Mouse (Mus musculus) kidney, postnatal 36 days (tissue): ENCODE data around the gene Ldb1.

Source experiments
- DNase-seq, 2 experiments: peaks; one replicate each; pipeline ENCODE4 v3.0.0; 2021 to 2022; ENCODE audit warnings: mixed read lengths in 2 of 2

Ldb1 gene

DNA sequence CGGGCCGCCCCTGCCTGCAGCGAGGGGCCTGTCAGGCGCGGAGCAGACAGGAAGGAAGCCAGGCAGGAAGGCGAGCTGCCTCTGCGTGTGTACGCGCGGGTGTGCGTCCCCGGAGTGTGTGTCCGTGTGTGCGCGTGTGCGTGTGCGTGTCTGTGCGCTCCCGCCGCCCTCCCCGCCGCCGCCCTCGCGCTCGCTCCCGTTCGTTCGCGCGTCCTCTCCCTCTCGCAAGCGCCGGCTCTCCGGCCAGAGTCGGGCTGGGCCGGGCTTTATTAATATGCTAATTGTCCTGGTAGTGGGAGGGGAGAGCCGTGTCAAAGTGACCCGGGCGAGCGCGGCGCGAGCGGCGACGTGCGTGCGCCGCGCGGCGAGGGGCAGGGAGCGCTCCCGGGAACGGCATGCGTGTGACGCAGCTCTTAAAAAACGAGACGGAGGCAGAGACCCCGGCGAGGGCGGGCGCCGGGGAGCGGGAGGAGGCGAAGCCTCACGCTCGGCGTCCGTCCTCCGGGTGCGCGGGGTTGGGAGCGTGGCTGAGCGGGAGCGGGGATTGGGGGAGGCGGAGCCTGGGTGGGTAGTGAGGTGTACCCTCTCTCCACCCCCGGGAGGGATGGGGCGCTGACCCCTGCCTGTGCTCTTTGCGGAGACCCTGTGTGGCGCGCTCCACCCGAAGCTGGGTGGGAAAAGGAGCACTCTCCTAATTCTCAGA lies at the start of gene Ldb1:
Gene Ldb1, minus strand, starts transcription at position 222 of the 703 bp plus-strand sequence.
- DNase-seq: peak; percentile 91

DNA sequence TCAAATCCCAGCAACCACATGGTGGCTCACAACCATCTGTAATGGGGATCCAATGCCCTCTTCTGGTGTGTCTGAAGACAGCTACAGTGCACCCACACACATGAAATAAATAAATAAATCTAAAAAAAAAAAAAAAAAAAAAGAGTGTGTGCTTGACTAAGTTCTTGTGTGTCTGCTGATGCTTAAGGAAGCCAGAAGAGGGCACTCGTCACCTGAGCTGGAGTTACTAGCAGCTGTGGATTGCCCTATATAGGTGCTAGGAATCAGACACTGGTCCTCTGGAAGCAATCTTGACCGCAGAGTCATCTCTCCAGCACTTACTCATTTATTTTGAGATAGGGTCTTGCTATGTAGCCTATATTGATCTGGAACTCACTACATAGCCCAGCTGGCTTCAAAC lies 49.1 kb upstream of the Ldb1 start:
- no peak for DNase-seq

DNA sequence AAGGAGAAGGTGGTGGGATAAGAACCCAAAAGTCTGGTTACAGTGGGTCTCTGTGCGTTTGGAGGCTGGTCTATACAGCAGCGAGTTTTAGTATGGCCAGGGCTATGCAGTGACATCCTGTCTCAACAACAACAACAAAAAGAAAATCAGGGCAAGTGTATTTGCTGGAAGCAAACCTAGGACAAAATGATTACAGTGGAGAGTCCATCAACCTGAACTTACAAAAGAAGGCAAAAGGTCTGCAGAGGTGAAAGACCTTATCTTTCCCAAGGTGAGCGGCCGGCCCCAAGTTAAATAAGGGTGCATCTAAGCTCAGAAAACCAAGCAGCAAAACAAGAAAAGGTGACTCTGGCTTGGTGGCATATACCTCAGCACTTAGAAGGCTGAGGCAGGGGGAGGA lies 46.6 kb upstream of the Ldb1 start:
- no peak for DNase-seq

DNA sequence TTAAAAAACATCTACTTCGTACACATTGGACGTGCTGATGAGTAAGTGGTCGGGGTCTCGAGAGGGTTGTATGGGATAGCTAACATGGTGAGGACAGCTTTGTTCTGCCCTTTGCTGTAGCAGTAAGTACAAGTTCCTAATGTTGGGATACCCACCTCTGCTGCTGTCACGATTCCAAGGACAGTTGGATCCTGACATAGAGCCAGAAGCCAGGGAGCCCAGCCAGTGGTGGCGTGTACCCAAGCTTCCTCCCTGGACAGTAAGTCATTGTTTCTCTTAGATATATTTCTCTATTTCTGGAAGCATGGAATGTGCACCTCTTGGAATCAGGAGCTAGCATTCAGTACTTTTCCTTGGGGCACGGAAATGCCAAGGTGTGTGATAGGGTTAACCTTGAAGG lies 42.9 kb upstream of the Ldb1 start:
- peak in 1 of 2 experiments; percentile 16 for DNase-seq

DNA sequence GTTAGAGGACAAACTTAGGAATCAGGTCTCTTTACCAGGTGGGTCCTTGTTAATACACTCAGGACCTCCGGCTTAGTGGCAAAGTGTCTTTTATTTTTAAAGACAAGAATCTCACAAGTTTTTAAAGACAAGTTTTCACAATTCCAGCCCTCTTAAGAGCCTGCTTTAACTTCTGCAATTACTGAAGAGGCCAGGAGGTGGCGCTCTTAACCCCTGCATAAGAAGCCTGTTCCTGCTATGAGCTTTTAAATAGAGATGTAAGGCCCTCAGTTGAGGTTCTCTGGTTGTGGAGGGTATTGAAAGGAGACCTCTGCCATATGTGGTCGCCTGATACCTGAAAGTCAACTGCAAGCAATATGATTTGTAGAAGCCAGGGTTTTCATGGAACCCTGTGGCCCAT lies 41.3 kb upstream of the Ldb1 start:
- peak; percentile 38 to 77 for DNase-seq

DNA sequence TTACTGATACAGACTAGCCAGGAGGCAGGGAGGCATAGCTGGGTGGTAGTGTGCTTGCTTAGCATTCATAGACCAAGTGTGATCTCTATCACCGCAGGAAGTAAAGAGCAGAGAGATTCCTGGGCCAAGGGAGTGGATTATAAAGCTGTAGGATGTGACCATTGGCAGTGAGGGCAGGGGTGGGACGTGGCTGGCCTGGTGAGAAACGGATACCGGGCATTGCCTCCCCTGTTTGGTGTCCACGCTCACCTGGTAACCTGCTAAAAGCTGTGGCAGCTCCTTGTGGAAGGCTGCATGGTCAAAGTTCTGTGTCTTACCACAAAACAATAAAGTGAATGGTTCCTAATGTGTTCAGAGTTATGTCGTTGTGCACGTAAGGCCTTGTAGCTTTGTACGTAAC lies 40.2 kb upstream of the Ldb1 start:
- no peak for DNase-seq

DNA sequence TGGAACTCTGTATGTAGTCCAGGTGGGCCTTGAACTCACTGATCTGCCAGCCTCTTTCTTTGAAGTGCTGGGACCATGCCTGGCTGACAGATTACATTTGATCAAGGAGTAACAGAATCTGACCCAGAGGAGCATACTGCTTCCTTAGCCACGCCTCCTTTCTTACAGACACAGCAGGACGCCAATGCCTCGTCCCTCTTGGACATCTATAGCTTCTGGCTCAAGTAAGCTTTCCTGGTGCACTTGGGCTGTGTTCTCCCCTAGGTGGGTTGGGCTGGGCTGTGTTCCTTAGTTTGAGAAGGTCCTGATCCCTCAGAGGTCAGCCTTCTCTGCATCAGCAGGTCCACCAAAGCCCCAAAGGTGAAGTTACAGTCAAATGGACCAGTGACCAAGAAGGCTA lies 33.5 kb upstream of the Ldb1 start:
- no peak for DNase-seq

DNA sequence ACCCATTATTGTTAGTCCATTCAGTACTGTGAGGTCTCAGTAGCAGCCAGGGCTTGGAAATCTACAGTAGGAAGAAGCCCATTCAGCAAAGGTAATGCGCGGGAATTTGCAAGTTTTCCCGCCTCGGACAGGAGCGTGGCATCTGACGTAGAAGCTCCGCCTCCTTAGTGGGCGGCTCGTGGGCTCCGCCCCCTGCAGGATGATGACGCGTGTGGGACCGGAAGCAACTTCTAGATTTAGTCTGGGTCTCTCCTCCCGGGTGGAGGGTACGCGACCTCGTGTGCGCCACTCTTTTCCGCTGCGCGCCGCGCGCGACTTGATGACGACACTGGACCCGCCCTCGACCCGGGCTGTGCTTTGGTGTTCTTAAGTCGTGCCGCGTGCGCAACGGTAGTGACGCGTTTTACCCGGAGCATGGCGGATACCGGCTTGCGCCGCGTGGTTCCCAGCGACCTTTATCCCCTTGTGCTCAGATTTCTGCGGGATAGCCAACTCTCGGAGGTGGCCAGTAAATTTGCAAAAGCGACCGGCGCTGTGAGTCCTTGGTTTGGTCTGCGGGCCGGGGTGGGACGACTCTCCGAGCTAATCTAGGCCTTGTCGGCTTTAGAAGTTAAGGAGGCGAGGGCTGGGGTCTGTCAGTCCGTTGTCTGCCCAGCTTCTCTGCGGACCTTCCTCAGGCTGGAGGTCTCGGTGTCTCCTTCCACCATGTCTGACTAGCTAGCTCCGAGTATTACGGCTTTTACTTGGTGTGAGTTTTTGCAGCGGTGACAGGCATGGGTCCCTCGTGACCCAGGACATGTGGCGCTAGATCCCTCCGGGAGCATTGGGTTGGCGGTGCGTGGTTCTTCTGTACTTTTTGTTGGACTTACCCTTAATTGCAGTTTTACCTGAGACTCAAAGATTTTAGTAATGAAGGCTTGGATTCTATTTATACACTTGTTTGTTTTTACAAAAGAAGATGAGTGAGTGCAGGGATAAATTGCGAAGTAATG lies 30.9 kb upstream of the Ldb1 start, which contains the start of gene Nolc1:
Gene Nolc1, plus strand, starts transcription at position 248 of the 992 bp plus-strand sequence.
- peak; percentile 99 for DNase-seq

DNA sequence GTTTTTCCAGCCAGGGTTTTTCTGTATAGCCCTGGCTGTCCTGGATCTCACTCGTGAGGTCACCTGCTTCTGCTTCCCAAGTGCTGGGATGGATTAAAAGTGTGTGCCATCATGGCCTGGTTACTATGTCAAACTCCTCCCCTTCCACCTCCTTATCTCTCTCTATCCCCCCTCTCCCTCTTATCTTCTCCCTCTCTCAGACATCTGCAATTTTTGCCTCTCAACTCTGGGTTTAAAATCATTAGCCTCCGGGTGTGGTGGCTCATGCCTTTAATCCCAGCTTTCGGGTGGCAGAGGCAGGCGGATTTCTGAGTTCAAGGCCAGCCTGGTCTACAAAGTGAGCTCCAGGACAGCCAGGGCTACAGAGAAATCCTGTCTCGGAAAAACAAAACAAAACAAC lies 29.3 kb upstream of the Ldb1 start:
- DNase-seq: no peak

DNA sequence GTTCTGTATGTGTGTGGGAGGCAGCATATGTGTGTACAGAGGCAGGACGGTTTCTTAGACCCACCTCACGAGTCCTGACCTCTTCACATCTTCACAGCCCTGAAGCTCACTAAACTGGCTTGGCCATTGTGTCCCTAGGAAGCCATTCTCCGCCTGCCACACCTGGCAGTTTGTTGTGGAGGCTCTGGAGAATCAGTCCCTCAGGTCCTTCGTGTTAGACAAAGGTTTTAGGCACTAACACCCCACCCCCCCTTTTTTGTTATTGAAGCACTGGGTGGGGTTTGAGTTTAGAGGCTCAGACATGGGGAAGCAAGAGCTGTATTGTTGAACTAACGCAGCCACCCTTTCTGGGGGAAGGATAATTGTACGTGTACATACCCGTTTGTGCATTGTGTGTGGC lies 28.3 kb upstream of the Ldb1 start:
- DNase-seq: no peak

DNA sequence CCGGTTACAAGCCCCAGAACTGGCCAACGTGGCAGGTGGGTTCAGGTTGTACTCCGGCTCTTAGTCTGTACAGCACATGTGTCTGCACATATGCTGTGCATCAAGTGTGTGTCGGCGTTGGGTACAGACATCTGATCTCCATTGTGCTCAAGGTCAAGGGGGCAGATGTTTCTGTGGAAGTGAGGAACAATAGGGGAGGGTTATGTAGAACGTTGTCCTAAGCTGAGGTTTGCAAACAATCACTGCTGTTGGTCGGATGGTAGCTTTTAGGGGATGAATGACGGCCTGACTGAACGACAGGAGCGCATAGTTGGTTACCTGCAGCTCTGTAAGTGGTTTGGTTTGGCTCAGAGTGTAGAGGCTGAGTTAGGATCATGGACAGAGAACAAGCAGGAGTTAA lies 23.0 kb upstream of the Ldb1 start:
- DNase-seq: no peak

DNA sequence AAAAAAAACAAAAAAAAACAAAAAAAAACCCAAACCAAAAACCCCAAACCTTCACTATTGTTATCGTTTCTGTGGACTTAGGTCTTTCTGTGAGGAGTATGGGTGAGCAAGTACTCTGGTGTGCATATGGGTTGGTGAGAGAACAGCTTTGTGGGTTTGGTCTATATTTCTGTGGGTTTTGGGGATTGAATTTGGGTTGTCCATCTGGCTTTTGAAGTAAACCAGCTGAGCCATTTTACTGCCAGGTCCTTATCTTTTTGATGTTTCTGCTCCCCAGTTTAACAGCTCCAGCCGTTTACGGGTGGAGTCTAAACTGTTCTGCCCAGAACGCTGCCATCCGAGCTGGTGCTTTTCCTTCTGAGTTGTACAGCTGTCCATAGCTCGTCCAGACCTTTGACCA lies 15.8 kb upstream of the Ldb1 start:
- no peak for DNase-seq

DNA sequence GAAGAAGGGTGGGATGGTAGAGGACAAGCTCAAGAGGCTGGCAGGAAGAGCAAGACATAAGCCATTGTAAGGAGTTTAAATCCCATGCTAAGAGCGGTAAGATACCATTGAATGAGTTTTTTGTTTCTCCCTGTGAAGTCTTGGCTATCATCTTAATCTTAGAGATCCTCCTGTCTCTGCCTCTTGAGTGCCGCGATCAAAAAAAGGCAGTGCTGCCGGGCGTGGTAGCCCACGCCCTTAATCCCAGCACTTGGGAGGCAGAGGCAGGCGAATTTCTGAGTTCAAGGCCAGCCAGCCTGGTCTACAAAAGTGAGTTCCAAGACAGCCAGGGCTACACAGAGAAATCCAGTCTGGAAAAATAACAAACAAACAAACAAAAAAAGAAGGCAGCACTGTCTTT lies 13.5 kb upstream of the Ldb1 start:
- no peak for DNase-seq

DNA sequence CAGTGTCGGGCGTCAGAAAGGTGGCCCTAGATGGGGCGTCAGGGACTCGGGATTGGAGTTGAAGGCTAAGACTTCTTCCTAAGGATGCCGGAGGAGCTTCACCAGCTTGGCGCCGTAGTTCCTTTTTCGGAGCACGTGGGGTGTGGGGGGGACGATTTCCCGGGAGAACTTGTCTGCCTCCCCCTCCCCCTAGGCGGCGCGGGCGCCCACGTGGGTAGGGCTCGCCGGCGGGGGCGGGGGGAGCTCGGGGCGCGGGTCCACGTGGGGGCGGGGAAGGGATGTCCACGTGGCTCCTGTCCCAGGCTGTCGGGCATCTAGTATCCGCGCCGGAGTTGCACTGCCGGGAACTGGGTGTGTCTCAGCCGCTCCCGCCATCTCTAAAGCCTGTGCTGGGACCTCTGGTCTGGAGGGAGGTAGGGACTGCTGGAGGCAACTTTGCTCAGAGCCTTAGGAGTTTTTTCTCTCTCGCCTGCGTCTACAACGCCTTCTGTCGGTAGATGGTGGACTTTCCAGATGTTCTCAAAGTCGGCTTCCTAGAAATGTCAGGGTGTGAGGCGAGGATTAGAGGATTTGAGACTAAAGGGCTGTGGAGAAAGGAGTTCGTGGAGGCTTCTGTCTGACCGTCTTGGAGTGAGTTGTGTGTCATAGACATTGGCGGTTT lies 12.1 kb upstream of the Ldb1 start:
- DNase-seq: peak; percentile 85 to 92

DNA sequence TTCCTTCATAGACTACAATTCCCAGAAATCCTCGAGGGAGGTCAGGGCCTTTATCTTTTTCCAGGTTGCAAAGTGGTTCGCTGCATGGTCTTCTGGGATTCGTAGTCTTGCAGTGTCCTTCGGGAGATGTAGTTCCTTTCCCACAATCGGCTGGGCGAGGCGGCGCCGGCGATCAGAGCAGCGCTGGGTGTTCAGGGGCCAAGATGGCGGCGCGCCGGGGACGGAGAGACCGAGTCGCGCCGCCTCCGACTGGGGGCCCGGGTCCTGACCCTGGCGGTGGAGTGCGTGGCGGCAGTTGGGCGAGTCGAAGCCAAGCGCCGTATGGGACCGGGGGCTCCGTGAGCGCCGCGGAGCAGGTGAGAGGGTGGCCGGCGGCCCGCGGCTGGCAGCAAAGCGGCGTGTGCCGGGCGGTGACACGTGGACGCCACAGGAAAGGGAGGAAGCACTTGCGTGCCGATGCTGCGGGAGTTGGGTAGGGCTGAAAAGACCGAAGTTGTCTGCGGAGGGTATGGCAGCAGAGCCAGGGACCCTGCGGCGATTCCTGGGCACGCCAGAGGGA lies 11.5 kb upstream of the Ldb1 start:
- peak; percentile 94 to 98 for DNase-seq

DNA sequence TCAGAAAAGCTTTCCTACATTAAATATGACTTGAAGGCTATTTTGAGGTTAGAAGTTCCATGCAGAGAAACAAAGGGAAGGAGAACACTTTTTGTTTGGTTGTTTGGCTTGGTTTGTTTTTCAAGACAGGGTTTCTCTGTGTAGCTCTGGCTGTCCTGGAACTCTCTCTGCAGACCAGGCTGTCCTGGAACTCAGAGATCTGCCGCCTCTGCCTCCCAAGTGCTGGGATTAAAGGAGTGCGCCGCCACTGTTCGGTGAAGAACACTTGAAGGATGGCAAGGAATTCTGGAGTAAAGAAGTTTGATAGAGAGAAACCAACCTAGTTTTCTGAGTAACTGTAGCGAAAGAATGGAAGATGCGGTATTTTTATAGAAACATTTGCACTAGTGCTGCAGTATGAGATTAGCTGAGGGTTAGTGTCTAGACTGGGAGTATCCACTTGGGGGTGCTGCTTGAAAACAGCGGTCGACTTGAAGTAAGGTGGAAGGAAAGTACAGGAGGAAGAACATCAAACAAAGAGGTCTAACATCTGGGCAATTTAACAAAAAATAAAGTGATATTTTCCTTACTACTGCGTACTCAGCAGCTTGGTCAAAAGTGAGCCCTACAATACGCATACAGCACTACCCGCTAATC lies 10.9 kb upstream of the Ldb1 start:
- DNase-seq: peak in 1 of 2 experiments; percentile 38

DNA sequence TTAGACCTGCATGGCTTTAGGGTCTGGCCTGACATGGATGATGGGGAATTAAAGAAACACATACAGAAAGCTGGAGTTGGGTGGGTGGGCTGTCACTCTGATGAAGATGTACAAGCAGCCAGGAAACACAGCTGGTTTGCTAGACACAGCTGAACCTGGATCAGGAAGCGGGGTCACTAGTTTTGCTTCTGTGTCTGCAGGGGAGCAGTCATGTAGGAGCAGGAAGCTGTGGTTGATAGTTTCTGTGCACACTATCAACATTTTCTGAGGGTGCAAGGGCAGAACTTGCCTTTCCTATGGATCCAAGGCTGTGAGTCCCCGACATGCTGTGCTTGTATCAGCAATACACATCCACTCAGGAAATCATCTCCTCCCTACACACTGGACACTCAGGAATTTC lies 5.4 kb upstream of the Ldb1 start:
- no peak for DNase-seq

DNA sequence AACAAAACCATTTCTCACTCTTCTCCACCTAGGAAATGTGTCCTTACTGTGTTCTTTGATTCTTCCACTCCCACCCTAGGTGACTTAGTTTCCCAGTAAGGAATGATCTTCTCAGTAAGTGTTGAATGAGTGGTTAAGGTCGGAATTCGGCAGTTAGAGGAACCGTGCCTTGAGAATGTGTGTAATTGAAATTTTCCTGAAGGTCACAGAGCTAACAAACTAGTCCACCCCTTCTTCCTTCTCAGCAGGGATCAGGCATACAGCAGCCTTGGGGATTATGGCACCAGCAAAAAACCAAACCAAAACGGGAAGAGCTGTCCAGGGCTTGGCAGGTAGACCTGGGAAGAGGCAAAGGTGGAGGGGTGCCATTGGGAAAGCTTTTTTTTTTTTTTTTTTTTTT lies 4.1 kb upstream of the Ldb1 start:
- no peak for DNase-seq

DNA sequence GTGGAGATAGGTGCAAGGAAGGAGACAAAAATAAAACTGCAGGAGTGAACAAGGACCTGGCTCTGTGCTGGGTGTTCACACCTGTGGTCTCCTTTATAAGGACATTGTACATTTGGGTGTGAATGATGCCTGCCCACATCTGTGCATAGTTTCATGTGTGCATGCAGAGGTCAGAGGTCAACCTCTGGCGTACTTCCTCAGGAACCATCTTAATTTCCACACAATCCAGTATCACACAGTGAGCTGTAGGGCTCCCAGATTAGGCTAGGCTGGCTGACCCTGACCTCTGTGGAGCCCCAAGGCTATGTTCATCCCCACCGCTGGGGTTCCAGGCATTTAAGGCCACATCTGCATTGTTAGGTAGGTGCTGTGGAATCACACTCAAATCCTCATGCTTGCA lies 2.4 kb upstream of the Ldb1 start:
- no peak for DNase-seq

DNA sequence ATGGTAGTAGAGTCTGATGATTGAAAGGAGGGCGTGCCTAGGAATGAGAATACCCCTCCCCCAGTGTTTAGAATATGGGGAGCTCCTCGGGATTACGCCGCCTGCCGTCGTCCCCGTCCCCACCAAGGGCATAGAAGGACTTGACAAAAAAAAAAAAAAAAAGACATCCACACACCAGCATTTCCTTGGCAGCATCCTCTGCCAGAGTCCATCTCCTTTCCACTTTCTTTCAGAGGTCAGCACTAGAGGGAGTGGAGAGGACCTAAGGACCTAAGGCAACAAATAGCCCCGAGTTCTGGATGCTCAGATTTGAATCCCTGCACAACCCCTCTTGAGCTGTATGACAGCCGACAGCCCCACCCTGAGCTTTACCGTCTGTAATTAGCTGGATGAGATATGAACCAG lies 1.6 kb upstream of the Ldb1 start:
- peak in 1 of 2 experiments; percentile 31 for DNase-seq

DNA sequence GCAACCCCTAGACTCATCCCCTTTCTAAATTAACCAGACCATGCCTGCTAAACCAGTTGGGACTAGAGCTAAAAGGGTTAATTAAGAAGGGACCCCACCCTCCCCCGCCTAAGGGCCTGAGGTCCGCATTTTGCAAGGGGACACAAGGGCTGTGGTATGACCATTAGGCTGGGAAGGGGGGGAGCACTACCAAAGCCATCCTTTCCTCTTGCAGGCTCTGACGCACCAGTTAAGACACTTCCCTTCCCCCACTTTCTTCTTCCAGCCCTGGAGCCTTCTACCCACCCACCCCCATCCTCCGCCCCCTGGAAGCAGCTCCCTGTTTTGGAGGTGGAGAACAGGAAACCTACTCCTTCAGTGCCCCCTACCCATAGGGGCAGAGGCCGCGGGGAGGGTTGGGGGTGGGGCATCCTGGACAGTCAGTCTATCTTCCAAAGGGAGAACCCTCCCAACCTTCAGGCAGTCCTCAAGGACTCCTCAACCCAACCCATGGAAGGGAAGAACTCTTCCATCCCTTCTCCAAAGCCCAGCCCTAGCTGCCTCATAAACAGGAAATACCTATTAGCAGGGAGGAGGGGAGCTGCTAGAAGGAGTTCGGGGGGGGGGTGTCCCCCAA lies 790 bp upstream of the Ldb1 start:
- DNase-seq: peak; percentile 65 to 67
